Mouse (Mus musculus) cerebellum, postnatal 10 days (tissue): ENCODE results near the gene Rassf1.

Experiments
- DNase-seq, 2 experiments: peaks; one replicate each; pipeline ENCODE4 v3.0.0; 2021; ENCODE audit warnings: mixed read lengths in 2 of 2

Gene Rassf1

DNA sequence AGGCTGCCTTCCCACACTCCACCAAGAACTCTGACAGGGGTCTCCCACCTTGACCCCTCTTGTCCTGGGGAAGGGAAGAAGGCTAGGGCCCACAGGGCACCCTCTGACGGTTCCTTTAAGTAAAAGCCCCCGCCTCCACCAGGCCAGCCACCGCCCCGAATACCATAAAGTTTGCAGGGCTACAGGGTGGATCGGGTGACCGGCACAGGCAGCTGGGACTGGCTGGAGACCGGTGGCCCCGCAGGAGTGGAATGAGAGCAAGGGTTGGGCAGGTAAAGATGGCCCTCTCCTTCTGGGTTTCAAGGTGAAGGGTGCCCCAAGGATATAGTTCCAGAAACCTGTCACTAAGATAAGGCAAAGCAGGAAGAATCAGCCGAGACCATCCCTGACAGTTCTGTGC lies 55.2 kb downstream of the Rassf1 start:
- no peak for DNase-seq

DNA sequence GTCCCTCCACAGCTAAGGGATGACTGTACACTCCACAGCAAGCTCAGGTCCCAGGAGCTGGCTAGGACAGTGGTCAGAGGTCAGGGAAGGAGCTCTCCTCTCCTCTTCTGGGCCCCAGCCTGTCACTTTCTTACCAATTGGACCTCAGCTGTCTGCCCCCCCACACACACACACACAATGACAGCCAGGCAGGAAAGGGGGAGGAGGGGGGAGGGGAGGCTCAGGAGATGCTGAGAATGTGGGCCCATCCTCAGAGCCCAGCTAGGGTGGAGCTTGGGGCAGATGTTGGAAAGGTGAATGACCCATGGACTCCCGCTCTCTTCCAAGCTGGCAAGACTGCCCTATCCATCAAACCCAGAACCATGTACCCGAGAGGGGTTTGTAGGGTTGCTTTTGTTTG lies 55.7 kb downstream of the Rassf1 start:
- no peak for DNase-seq

DNA sequence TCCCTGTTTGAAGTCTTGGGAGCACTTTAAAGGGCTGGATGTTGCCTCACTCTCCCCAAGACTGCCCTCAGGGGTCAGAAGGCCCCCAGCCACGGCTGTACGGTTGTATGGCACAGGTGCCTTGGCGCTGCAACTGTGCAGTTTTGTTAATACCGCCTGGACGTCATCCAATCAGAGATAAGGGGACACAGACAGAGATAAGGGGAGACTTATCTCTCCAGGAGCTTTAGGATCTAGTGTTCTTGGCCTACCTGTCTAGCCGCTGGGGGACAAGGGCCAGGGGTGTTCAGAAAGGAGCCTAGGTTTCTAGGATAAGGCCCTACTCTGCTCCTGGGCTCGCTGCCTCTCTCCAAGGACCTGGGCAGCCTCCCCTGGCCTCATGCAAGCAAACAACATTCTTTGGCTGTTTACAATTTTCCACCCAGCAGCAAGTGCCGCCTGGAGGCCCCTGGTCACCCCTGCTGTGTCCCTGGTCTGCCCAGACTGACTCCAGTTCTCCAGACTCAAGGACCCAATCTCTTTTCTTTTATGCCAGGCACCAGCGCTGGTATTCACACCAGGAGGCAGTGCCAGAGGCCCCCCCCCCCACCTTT lies 56.4 kb downstream of the Rassf1 start:
- DNase-seq = peak in 1 of 2 experiments; percentile 19

DNA sequence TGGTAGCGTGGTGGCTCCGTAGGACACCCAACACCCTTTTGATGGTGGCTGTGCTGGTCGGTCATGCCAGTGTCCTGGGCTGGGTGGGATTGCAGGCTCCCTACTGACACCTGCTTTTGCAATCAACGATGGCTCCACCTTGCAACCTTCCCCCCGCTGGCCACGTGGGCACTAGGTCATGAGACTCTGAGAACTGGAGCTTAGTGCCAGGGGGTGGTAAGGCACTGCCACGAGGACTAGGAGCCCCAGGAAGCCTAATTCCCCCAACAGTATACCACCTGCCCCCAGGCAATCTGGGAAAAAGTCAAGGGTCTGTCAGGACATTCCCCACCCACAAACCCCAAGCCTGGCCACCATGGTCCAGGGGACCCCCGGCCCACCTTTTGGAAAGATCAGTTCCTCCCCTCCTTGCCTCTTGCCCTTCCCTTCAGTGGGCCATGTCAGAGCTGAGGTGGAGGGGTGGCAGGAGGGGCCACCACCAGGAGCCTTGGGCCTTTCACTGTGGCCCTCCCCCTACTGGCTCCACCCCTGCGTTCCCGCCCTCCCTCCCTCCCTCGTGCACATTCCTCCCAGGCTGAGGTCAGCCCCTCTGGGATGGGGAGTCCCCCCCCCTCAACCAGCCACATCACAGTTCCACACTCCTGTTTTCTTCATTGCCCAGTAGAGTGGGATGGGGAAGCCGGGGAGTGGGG lies 57.5 kb downstream of the Rassf1 start, which contains the start of gene Sema3b:
Sema3b (minus strand) TSS at position 489 of the 692 bp plus-strand sequence.
- DNase-seq = no peak

DNA sequence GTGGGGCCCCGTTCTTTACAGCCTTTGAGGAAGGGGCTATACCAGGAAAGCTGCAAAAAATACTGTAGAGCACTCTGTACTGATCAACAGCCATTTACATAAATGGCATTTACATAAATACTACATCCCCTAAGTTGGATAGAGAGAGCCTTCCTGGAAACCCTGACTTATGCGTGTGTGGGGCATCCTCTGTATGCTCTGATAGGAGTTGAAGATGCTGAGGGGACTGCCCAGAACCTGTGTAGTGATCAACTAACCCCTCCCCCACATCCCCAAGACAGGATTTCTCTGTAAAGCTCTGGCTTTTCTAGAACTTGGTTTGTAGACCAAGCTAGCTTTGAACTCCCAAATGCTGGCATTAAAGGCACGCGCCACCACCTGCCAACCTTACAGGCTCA lies 58.1 kb downstream of the Rassf1 start:
- no peak for DNase-seq

DNA sequence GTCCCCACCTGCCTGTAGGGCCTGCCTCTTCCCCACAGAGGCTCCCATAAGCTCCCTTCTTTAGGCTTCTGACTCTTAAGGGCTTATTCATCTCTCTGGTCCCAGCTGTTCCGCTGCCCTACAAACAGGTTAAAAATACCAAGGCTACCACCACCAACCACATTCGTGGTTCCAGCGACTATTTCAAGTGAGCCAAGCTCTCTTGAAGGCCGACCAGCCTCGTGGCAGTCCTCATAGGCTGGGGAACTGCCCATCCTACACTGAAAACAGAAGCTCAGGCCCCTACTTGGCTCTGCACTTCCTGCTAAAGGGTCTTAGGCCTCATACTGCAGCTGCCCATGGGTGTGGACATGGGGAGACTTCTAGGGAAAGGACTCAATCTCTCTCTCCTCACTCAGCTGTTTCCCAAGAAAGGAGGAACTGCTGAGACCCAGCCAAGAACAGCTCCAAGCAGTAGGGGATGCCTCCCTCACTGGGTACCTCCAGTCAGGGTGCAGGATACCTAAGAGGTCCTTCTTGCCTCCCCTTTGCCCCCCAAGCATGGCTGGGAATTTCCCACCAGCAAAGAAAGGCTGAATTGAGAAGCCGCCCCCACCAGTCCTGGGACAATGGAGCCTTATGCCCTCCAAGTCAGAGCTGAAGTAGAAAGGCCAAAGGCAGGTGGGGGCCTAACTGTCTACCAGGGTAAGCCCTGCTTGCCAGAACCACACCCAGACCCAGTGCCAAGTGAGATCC lies 60.3 kb downstream of the Rassf1 start:
- DNase-seq = no peak
